Mouse (Mus musculus) heart, embryonic 13.5 days (tissue): ENCODE data around the gene Camk2d. TPM values are rescaled to one million over a fixed set of nuclear protein-coding genes. Genes with fewer than 3 reads are reported as not detected.
A peak's percentile ranks its signal among the peaks of the same experiment; 100 is the strongest.

Source experiments
- ATAC-seq: fragments of 200-750 bp; cut with Nextera tagmentation; 2 replicates; pipeline ENCODE4 v1.8.0; 2017; ENCODE audit warnings: moderate TSS enrichment; ENCODE audit not compliant: insufficient number of reproducible peaks, low FRiP score, low TSS enrichment; ENCODE audit errors: extremely low read depth
- H3K27ac ChIP-seq: fragments of 300-500 bp; sonication (generic); replicated peaks from 2 replicates; pipeline ENCODE4 v1.5.1; 2015; ENCODE audit warnings: moderate library complexity, mild to moderate bottlenecking, inconsistent platforms
- H3K27me3 ChIP-seq: fragments of 300-500 bp; sonication (generic); replicated peaks from 2 replicates; pipeline ENCODE4 v1.6.1; 2015; ENCODE audit warnings: mild to moderate bottlenecking, inconsistent platforms
- H3K36me3 ChIP-seq: fragments of 300-500 bp; sonication (generic); 2 replicates; pipeline ENCODE4 v1.6.1; 2015; ENCODE audit warnings: mild to moderate bottlenecking, inconsistent platforms
- H3K4me1 ChIP-seq: fragments of 300-500 bp; sonication (generic); 2 replicates; pipeline ENCODE4 v1.6.1; 2015; ENCODE audit warnings: inconsistent platforms
- H3K4me2 ChIP-seq: fragments of 300-500 bp; sonication (generic); 2 replicates; pipeline ENCODE4 v1.6.1; 2015; ENCODE audit warnings: inconsistent platforms, mild to moderate bottlenecking, moderate library complexity
- H3K4me3 ChIP-seq: fragments of 300-500 bp; sonication (generic); 2 replicates; pipeline ENCODE4 v1.5.1; 2015; ENCODE audit warnings: moderate library complexity, mild to moderate bottlenecking, inconsistent platforms
- H3K9ac ChIP-seq: fragments of 300-500 bp; sonication (generic); 2 replicates; pipeline ENCODE4 v1.6.1; 2015; ENCODE audit warnings: inconsistent platforms, mild to moderate bottlenecking, moderate library complexity
- H3K9me3 ChIP-seq: fragments of 300-500 bp; sonication (generic); 2 replicates; pipeline ENCODE4 v1.6.1; 2016; ENCODE audit warnings: inconsistent platforms
- WGBS: fragments of 180-500 bp; shearing (Covaris S2); methylation state at CpG from one replicate; pipeline ENCODE4 v1.1.7; 2015; ENCODE audit warnings: mixed read lengths; 5-methylcytosine and 5-hydroxymethylcytosine counted together
- polyA plus RNA-seq: library from polyadenylated mRNA; unstranded; fragments of >200 nt; fragmentation: Nextera tagmentation; extraction: Ambion mirVana; gene quantifications from 2 replicates; pipeline ENCODE4 v1.2.1, GENCODE M21; 2015

Camk2d gene
- polyA plus RNA-seq, 1 experiment from 2014 or later: 87.4 TPM

DNA sequence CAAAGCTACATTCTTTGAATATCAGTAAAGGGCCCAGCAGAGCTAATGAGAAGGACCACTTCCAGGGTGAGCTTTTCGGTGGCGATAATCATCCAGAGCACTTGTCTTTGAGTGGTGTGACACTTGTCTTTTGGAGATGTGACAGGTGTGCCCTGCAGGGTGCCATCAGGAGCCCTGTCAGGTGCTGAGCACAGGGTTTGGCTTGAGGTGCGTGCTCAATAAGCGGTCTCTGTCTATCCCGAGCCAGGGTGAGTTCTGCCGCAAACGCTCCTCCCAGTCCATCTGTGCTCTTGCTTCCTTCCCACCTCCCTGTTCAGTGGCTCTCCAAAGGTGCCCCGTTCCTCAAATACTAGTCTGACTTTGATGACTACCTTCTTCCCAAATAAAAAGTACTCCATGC, 35.5 kb downstream of the Camk2d start:
- Histone ChIP-seq H3K4me3 (peak overlapping the region; percentile 15), H3K9ac (peak overlapping the region; percentile 45; the same call in 1 of the 2 replicates), H3K27ac (peak overlapping the region; percentile 75), H3K4me2 (peak overlapping the region; percentile 58), H3K4me1 (peaks cover 62% of the 10 kb centered on the region), H3K36me3 (no peaks in the 10 kb centered on the region), H3K27me3 (no peaks in the 10 kb centered on the region), H3K9me3 (no peaks in the 10 kb centered on the region)
- ATAC-seq: no peak
- 39% methylated on average over 8 of the region's 8 CpGs for WGBS

DNA sequence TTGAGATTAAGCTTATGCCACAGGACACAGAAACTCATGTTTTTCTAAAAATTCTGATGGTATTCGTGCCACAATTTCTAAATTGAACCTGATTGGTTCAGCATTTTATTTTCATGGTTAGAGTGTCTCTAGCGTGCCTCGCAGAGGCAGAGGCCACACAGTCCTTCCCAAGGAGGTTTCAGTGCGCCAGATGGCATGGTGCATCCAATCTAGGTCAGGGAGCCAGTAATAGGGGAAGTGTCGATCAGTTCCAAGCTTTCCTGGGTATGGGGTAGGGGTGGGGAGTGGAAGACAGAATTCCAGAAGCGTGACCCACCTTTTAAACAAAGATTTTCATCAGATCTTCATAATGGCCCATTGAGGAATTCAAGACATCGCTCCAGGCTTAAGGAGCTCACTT, 36.5 kb downstream of the Camk2d start:
- Histone ChIP-seq H3K4me3 (no peak overlapping the region), H3K36me3 (no peaks in the 10 kb centered on the region), H3K4me1 (peaks cover 60% of the 10 kb centered on the region), H3K9ac (no peak overlapping the region), H3K27ac (no peak overlapping the region), H3K9me3 (no peaks in the 10 kb centered on the region), H3K4me2 (no peak overlapping the region), H3K27me3 (no peaks in the 10 kb centered on the region)
- WGBS: 80% methylated on average over 7 of the region's 7 CpGs
- ATAC-seq: no peak

DNA sequence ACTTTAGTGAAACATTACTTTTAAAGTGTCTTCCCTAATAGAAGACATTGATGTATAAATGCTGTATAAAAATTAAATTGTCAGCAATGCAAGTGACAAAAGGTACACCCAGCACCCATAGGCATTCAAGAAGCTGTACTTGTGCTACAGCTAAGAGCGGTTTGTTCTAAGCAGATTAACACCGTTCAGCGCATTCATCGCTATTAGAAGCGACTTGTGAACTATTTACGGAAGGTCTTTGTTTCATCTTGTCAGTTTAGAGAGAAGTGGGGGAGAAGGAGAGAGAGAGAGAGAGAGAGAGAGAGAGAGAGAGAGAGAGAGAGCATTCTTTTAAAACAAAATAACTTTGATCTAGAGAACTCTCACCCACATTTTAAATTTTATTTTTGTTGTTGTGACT, 38.1 kb downstream of the Camk2d start:
- no peak for ATAC-seq
- Histone ChIP-seq H3K27me3 (no peaks in the 10 kb centered on the region), H3K27ac (0 out of 2 replicates have a peak overlapping the region, but pooled peaks have one; percentile 3)

DNA sequence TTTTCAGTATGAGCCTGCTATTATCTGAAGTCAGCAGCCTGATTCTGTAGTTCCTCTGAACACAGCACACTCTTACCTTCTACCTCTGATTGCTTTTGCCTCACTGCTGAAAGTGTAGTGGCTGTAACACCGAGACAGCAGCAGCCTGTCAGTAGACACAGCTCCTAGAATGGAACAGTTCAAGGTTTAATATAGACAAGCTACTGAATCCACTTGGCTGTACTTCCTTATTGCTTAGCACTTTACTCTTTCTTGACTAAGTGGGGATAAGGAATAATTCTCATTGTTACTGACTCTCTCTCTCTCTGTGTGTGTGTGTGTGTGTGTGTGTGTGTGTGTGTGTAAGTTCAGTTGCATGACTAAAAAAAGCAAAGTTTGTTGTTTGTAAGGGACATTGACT, 42.2 kb downstream of the Camk2d start:
- 24% methylated on average over 1 of the region's 1 CpGs for WGBS
- H3K27me3 ChIP-seq: no peaks in the 10 kb centered on the region
- H3K4me2 ChIP-seq: peak overlapping the region; percentile 60
- 0 out of 2 replicates have a peak, but pooled peaks cover 3% of the 10 kb centered on the region for H3K36me3 ChIP-seq
- peaks cover 59% of the 10 kb centered on the region for H3K4me1 ChIP-seq
- H3K27ac ChIP-seq: peak overlapping the region; percentile 95
- ATAC-seq: no peak
- H3K9me3 ChIP-seq: no peaks in the 10 kb centered on the region
- peak overlapping the region; percentile 57 for H3K9ac ChIP-seq
- H3K4me3 ChIP-seq: no peak overlapping the region

More for the DNA sequence above, 38.1 kb downstream of the Camk2d start:
- Histone ChIP-seq H3K4me3 (no peak overlapping the region), H3K9ac (no peak overlapping the region), H3K36me3 (no peaks in the 10 kb centered on the region), H3K9me3 (no peaks in the 10 kb centered on the region), H3K4me2 (no peak overlapping the region), H3K4me1 (peaks cover 58% of the 10 kb centered on the region)
- 48% methylated on average over 6 of the region's 6 CpGs for WGBS

DNA sequence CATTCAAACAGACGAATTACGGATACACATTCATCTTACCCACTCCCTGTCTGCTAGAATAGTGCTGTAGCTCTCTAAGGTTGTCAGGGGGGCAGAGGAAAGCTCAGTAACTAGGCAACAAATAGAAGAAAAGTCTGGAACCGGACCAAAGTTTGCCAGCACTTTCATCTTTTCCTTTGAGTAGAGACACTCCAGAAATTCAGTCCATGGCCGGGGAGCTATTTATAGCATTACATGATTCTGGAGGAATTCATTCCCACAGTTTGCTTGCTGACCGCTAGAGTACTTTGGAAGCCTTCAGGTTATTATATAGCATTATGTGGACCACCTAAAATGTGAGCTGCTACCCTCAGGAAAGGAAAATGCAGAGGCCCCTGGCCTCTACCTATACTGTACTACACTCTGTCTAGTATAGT, 43.0 kb downstream of the Camk2d start:
- H3K27ac ChIP-seq: peak overlapping the region; percentile 95
- WGBS: 10% methylated on average over 5 of the region's 5 CpGs
- H3K36me3 ChIP-seq: 0 out of 2 replicates have a peak, but pooled peaks cover 3% of the 10 kb centered on the region
- peak overlapping the region; percentile 60 for H3K4me2 ChIP-seq
- H3K9ac ChIP-seq: peak overlapping the region; percentile 60
- peak; percentile 43; the same call in 1 of the 2 replicates for ATAC-seq
- peaks cover 60% of the 10 kb centered on the region for H3K4me1 ChIP-seq
- 0 out of 2 replicates have a peak overlapping the region, but pooled peaks have one; percentile 13 for H3K4me3 ChIP-seq
- H3K27me3 ChIP-seq: no peaks in the 10 kb centered on the region
- no peaks in the 10 kb centered on the region for H3K9me3 ChIP-seq

DNA sequence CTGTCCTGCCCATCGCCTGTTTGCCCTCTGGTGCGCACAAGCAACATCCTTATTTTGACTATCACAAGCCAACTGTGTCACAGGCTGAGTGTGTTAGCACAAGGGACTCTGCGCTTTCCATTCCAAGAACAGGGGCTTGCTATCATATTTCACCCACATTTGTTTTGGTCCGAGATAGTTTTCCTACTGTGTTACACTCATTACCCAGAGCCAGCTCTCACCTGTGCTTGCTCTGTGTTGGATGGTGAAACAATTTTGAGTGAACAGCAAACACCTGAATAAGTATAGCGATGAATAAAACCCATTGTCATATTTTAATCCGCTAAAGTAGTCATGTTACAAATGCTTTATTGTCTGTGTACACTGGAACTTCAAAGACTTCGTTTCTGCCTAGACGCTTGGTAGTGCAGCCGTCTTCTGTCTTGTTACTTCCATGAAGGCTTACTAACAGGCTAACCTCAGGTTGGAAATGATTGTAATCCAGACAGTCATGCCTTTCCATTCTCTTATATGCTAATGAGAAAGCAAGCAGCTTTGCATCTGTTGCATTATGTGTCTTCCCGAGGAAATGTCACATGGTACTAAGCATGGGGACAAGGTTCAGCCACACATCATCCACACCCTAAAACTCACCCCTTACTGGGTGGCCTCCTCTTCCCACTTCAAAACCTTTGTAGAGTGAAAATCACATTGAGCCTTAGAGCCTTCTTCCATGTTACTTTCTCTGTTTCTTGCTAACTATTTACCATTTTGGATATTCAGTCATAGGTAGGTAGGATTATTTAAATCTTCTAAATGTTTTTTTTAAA, 44.5 kb downstream of the Camk2d start:
- no peaks in the 10 kb centered on the region for H3K27me3 ChIP-seq
- 0 out of 2 replicates have a peak, but pooled peaks cover 3% of the 10 kb centered on the region for H3K36me3 ChIP-seq
- ATAC-seq: no peak
- WGBS: 74% methylated on average over 10 of the region's 10 CpGs
- H3K4me1 ChIP-seq: peaks cover 67% of the 10 kb centered on the region
- no peak overlapping the region for H3K4me3 ChIP-seq
- H3K4me2 ChIP-seq: no peak overlapping the region
- peak overlapping the region; percentile 30; the same call in 1 of the 2 replicates for H3K9ac ChIP-seq
- no peaks in the 10 kb centered on the region for H3K9me3 ChIP-seq
- H3K27ac ChIP-seq: peak overlapping the region; percentile 95

DNA sequence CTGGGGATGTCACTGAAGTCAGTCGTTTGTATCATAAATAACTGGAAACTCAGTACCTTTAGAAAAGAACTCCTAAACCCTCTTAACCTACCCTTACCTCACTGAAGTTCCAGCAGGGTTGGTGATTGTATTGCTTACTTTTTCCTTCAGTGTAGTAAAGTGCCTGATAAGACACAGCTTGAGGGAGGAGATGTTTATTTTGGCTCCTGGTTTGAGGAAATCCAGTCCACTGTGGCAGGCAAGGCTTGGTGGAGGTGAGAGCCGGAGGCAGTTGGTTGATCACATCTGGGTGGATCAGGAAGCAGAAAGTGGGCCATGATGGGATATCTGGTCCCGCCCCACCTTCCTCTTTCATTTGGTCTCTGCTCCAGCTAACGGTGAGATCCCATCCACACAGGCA, 45.3 kb downstream of the Camk2d start:
- Histone ChIP-seq H3K9me3 (no peaks in the 10 kb centered on the region), H3K4me3 (no peak overlapping the region), H3K27ac (peak overlapping the region; percentile 95; the same call in 1 of the 2 replicates), H3K36me3 (0 out of 2 replicates have a peak, but pooled peaks cover 3% of the 10 kb centered on the region), H3K4me1 (peaks cover 67% of the 10 kb centered on the region), H3K9ac (no peak overlapping the region), H3K4me2 (no peak overlapping the region), H3K27me3 (no peaks in the 10 kb centered on the region)
- 51% methylated on average over 4 of the region's 4 CpGs for WGBS
- no peak; the same call in 1 of the 2 replicates for ATAC-seq

DNA sequence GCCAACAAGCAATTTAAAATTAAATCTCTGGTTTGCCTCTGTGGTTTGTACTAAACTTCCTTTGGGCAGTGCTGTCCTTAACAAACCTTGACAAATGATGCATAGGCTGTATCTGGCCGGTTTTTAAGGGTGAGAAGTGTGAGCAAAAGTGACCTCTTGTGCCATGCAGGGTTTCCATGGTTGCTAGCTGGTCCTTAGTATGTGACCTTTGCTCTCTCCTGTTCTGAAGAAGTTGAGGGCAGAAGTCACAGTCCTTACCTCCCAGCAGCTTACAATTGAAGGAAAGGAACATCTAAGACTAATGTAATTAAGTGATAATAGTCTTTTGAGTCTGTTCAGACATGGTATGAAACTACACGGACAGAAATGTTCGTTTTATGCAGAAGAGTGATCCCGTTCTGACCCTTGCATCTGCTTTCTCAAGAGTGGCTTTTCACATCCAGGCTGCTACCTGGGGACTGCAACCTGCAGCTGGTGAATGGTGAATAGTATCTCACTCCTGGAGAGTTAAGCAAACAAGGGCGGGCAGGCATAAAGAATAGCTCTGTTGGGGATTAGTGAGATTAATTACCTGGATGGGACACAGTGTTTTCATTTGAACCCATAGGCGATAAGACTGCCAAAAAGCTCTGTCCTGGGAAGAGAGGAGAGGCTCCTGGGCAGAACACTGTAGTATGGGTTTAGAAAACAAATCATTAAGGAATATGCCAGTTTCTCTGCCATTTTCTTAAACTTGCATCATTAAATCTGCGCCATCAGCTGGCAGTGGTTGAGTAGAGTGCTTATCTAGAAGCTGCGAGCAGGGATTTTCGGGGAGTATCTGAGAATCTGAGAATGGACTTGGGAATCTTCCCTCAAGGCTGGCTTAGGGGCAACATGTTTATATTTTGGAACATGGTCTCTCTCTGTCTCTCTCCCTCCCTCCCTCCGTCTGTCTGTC, 47.2 kb downstream of the Camk2d start:
- Histone ChIP-seq H3K4me3 (no peak overlapping the region), H3K27me3 (no peaks in the 10 kb centered on the region), H3K4me2 (no peak overlapping the region), H3K4me1 (peaks cover 65% of the 10 kb centered on the region), H3K9ac (peak overlapping the region; percentile 38; the same call in 1 of the 2 replicates), H3K9me3 (no peaks in the 10 kb centered on the region), H3K36me3 (0 out of 2 replicates have a peak, but pooled peaks cover 3% of the 10 kb centered on the region), H3K27ac (no peak overlapping the region)
- ATAC-seq: no peak
- WGBS: 32% methylated on average over 10 of the region's 10 CpGs

DNA sequence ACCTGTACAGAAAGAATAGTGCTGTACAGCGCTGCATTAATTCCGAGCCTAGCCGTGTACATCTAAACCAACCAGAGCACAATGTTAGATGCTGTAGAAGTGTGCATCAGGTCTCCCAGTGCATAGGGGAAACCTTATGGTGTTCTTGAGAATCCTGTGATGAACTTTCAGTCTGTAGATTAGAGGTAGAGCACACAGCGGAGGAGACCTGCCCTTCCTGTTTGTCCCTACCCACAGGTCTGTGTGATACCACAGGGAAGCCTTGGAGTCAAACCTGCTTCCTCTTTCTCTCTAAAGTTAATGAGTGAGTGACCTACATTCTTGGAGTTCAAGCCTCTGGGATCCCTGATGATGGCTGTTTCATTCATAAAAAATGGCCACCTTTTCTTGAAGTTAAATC, 54.2 kb downstream of the Camk2d start:
- Histone ChIP-seq H3K9ac (no peak overlapping the region), H3K4me3 (no peak overlapping the region), H3K4me2 (no peak overlapping the region), H3K36me3 (no peaks in the 10 kb centered on the region), H3K4me1 (peaks cover 47% of the 10 kb centered on the region), H3K27ac (no peak overlapping the region), H3K9me3 (no peaks in the 10 kb centered on the region), H3K27me3 (no peaks in the 10 kb centered on the region)
- ATAC-seq: no peak
- 88% methylated on average over 4 of the region's 4 CpGs for WGBS

DNA sequence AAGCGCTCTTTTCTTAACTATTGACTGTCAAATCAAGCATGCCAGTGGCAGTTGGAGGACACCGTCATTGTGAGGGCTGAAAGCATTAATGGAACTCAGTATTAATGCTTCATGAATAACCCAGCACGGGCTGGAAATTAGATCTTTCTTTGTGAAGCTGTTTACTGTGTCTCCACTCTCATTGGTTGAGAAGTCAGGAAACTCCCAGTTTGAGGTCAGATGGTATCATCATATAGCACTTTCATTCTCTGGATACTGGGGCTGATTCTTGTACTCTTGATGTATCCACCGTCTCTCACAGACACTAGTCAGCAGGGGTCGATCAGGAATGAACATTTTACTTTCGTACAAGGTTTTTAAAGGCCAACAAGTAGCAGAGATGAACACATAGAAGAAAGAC, 54.6 kb downstream of the Camk2d start:
- no peak overlapping the region for H3K4me3 ChIP-seq
- H3K9ac ChIP-seq: no peak overlapping the region
- H3K4me1 ChIP-seq: peaks cover 48% of the 10 kb centered on the region
- ATAC-seq: no peak
- H3K27me3 ChIP-seq: no peaks in the 10 kb centered on the region
- no peaks in the 10 kb centered on the region for H3K36me3 ChIP-seq
- whole genome bisulfite sequencing: 78% methylated on average over 6 of the region's 6 CpGs
- H3K4me2 ChIP-seq: no peak overlapping the region
- no peak overlapping the region for H3K27ac ChIP-seq
- no peaks in the 10 kb centered on the region for H3K9me3 ChIP-seq

DNA sequence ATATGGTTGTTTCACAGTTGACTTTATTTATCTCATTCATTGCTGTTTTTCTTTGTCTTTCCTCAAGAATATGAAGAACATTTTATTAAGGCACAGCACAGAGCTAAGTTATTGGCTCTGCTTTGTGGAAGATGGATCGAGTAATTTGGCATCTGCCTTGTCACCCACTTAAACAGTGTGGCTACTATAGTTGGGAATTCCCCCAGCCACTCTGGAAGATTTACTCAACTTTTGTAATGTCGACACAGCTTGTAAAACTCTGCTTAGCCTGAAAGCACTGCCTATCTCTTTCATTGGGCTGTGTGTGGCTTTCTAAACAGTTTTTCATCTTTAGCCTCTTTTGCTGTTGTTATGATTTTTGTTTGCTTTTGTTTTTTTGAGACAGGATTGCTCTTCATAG, 56.3 kb downstream of the Camk2d start:
- 49% methylated on average over 2 of the region's 2 CpGs for WGBS
- Histone ChIP-seq H3K4me2 (no peak overlapping the region), H3K27ac (peak overlapping the region; percentile 15), H3K36me3 (no peaks in the 10 kb centered on the region), H3K27me3 (no peaks in the 10 kb centered on the region), H3K4me3 (no peak overlapping the region), H3K9me3 (no peaks in the 10 kb centered on the region), H3K4me1 (peaks cover 59% of the 10 kb centered on the region), H3K9ac (no peak overlapping the region)
- no peak for ATAC-seq
